Mouse (Mus musculus) spleen, adult 2 months (tissue): ENCODE measurements around the gene Gna12.

Experiments used
- CTCF ChIP-seq: fragments of 200-500 bp; IDR thresholded peaks from 2 replicates; pipeline ENCODE4 v1.5.1; 2011; ENCODE audit warnings: mild to moderate bottlenecking, inconsistent platforms; ENCODE audit not compliant: insufficient read depth, insufficient read length, insufficient replicate concordance; ENCODE audit errors: extremely low read depth
- POLR2A ChIP-seq: fragments of 200-500 bp; IDR thresholded peaks from 2 replicates; pipeline ENCODE4 v1.6.1; 2011; ENCODE audit warnings: low read depth, low read length, inconsistent platforms

GRCm38 (mm10) chr5:140776968-140777367 lies 53.3 kb downstream of the Gna12 start:
- TF ChIP-seq CTCF (no peak), POLR2A (no peak)
